Mouse (Mus musculus) cerebellum, adult 2 months (tissue): ENCODE measurements around the gene Plekha8.

Experiments used
- CTCF ChIP-seq: fragments of 200-500 bp; IDR thresholded peaks from 2 replicates; pipeline ENCODE4 v1.5.1; 2011; ENCODE audit warnings: low read depth, mild to moderate bottlenecking, control low read depth, low read length, moderate library complexity, borderline replicate concordance; ENCODE audit not compliant: insufficient read depth
- POLR2A ChIP-seq: fragments of 200-500 bp; IDR thresholded peaks from 2 replicates; pipeline ENCODE4 v1.6.1; 2011; ENCODE audit warnings: low read length, control low read depth, borderline replicate concordance; ENCODE audit not compliant: insufficient read depth

DNA sequence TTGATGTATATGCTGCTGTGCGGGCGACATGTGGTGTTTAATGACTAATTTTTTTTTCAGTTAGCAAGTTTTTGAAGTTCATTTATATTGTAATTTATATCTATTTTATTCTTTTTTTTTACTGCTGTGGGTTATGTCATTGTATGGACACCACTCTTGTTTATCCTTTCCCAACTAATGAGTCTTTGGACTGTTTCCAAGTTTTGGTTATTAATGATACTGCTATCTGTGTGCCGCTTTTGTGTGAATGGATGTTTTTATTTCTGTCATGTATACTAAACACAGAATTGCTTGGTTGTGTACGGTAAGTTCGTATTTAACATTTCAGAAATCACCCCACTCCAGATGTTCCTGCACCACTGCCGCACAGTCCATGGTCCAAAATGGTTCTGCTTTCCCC is 63.0 kb downstream of the Plekha8 start:
- TF ChIP-seq CTCF = no peak
- TF ChIP-seq POLR2A = no peak
